Mouse (Mus musculus) kidney, postnatal 10 days (tissue): ENCODE measurements around the gene Olfr692.
"Not testable (repeated sequence)": the region's sequence is repeated elsewhere in the genome, so short reads cannot be mapped to it uniquely, and the experiment has no call there.

ENCODE experiments used
- DNase-seq: peaks from one replicate; pipeline ENCODE4 v3.0.0; 2021; ENCODE audit warnings: mixed read lengths

The Olfr692 gene

DNA sequence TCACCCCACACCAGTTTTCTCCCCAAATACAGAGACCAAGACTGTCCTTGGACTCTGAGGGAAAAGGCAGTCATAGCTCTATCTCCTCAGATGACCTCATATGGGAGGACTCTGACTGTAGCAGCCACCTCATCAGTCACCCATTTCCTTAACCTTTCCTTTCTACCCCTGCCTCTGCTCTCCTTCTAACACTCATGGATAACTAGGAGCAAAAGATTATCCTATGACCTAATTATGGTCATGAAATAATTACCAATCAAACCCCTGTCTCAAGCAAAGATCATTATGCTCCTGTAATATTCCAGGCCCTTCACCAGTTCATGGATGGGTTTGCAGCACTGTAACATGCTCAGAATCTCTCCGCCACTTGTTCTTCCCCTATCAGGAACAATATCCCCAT is at the start of gene Olfr692:
TSS of gene Olfr692 (plus strand) at position 301 of the 400 bp plus-strand sequence.
- no peak for DNase-seq

DNA sequence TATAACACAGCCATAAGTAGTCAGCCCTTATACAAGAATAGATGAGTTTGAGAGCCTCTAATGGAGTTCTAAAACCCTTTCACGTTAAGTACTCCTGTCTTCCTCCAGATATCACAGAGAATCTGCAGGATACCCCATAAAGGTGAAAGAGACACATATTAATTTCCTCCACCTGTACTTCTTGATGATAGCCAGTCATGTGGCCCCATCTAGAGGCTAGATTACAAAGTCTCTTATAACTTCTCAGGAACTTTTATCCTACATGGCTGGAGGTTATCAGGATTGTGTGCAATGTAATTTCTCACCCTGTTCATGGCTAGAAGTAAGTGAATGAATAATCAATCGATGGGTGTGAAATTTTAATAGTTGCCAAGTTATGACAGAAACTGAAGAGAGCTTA is 42.7 kb upstream of the Olfr692 start:
- no peak for DNase-seq

DNA sequence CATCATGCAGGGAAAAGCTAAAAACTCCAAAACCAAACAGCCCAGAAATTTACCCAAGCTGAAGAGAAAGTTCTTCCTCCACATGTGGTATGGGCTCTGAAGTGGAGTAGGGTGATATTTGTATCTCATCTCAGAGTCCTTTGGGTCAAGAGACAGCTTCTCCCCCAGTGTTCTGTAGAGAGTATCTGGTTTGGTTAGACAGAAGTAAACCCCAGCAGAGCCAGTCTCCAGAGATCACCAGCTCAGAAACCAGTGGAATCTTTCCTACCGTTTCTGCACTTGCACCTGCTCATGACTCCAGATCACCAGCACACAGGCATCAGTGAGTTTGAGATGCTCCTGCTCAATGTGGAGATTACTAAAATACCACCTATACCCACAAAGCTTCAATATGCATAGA is 34.0 kb upstream of the Olfr692 start, which contains the start of gene Olfr690:
TSS of gene Olfr690 (minus strand) at position 101 of the 400 bp plus-strand sequence.
- no peak for DNase-seq

DNA sequence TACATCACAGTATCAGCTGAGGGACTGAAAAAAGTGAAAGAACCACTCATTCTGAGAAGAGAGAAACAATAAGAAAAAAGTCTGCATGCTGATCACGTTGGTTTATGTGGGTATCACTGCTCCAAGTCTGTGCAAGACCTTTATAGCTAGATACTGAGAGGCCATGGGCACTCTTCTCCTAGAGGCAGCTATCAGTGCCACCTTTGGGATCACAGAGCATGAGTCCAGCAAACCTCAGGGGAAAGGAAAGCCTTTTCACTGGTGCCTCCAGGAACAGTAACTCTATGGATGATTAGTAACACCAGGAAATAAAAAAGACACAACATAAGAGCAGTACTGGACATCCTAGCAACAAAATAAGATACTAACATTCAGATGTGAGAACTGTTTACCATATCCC is 25.9 kb upstream of the Olfr692 start, which contains the start of gene Olfr691:
TSS of gene Olfr691 (minus strand) at position 101 of the 400 bp plus-strand sequence.
- DNase-seq: no peak

DNA sequence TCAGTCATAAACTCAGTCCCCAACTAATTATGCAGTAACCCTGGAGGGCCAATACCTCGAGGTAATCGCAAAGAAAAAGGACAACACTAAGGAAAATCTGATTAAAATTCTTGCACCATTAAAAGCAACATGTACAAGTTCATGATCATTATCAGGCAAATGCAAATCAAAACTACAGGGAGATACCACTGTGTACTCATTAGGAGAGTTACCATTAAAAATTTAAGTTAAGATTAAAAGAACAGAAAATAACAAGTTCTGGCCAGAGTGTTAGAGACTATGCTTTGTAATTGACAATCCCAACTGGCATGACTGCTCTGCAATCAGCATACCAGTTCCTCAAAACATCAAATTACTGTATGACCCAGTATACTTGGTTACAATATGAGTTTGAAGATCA is 25.3 kb upstream of the Olfr692 start:
- no peak for DNase-seq

DNA sequence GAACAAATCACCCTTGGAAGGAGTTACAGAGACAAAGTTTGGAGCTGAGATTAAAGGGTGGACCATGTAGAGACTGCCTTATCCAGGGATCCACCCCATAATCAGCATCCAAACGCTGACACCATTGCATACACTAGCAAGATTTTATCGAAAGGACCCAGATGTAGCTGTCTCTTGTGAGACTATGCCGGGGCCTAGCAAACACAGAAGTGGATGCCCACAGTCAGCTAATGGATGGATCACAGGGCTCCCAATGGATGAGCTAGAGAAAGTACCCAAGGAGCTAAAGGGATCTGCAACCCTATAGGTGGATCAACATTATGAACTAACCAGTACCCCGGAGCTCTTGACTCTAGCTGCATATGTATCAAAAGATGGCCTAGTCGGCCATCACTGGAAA is 12.0 kb upstream of the Olfr692 start:
- not testable (repeated sequence) for DNase-seq

DNA sequence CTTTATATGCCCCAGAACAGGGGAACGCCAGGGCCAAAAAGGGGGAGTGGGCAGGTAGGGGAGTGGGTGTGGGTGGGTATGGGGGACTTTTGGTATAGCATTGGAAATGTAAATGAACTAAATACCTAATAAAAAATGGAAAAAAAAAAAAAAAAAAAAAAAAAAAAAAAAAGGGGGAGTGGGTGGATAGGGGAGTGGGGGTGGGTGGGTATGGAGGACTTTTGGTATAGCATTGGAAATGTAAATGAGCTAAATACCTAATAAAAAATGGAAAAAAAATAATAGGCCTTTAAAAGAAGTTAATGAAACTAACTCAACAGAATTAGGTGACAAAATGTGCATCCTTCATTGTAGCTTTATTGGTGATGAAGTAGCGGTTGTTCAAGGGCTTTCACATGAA is 11.5 kb upstream of the Olfr692 start:
- not testable (repeated sequence) for DNase-seq

DNA sequence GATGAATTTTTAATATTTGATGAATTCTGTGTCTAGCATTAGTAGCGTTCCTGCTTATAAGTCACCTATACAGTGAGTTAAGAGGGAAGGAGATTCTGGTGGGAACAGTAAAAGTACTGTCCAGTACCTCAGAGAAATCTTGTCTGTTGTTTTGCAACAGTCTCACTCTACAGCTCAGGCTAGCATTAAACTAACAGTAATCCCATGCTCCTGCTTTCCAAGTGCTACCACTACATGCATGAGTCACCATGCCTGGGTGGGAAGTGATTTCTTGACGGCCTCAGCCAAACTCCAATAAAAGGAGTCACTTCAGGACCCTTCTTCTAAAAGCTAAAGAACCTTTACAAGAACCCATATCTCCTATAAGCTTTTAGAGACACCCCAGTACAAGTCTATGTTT is 6.3 kb upstream of the Olfr692 start:
- DNase-seq: no peak

DNA sequence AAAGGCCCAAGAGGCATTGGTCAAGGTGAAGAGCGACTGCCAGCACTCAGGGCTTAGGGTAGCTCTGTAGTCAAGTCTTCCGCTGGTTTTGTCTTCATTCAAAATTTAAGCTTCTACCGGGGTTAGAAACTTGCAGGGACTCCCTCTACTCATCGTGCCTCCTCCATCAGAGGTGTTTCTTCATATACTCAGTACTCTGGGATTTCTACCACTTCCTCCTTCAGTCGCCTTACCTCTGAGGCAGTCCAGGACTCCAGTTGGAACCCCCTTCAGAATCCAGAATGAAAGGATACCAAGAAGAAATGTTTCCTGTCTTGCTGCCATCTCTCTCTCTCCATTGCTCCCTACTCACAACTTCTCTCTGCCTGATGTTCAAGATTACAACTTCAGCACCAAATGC is 762 bp upstream of the Olfr692 start:
- DNase-seq: no peak

DNA sequence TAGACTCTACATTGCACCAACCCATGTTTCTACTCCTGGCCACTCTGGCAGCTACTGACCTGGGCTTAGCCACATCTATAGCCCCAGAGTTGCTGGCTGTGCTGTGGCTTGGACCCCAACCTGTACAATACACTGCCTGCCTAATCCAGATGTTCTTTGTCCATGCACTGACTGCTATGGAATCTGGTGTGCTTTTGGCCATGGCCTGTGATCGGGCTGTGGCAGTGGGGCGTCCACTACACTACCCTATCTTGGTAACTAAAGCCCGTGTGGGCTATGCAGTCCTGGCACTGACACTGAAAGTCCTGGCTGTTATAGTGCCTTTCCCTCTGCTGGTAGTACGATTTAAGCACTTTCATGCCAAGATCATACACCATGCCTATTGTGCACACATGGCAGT is 491 bp downstream of the Olfr692 start:
- DNase-seq: no peak

DNA sequence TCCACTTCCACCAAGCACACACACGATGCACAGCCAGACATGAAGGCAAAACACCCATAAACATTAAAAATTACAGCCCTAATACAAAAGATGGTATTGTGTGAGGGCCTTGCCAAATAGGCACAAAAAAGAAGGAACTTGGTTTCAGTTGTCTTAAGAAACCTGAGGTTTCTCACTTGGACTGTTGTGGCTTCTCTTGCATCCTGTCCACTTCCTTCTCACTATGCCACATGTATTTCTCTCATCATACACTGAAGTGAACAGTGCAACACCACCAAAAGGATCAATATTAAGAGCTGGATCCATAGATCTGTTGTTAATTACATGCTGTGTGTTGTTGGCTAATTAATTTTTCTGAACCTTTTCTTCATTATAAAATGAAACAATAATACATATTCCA is 4.9 kb downstream of the Olfr692 start:
- no peak for DNase-seq

DNA sequence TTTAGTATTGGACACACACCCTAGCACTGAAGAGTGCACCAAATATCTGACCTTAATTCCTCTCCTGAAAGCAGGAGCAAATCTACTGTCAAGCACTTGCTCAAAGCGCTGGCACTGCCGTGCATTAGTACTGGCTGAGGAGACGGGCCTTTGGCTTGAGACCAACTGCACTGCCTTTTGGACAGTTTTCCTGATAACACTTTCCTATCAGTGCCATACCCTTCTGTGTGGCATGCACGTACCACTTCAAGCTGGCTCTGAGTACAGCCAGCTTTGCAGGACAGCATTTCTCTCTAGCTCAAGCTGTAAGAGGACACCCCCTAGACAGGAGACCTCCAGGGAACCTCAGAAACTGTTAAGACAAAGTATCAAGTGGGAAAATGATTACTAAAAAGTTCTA is 5.5 kb downstream of the Olfr692 start:
- DNase-seq: no peak

DNA sequence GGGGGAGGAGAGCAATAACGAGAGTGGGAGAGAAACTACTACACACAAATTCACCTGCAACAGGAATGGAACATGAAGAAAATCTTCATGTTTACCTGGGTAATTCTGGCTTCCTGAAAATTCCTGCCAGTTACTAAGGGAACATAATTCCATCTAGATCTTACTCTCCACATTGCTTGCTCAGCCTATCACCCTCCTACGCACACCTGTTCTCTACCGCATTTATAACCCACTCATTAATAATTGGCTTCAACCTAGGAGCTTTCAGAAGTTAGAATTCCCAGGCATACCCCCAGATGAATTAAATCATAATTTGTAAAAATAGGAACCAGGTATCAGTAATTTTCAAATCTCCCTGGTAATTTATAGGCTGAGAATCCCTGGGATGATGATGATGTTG is 5.9 kb downstream of the Olfr692 start:
- no peak for DNase-seq

DNA sequence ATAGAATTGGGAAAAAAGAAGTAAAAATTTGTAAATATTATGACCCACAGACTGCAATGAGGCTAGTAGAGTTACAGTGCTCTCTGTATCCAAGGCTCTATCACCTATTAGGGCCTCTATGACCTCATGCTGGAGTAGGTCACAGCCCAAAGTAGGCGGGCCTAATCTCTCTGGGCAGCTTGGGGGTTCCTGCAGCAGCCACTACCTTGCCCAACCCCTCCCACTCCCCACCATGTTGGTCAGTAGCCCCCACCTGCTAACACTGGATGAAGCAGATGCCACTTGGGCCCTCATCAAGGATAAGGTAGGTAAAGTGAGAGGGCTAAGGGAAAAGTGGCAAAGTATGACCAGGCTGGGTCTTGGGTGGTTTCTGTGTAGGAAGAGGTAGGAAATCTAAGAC is 6.8 kb downstream of the Olfr692 start, which contains the start of gene Gm5901:
TSS of gene Gm5901 (plus strand) at position 173 of the 400 bp plus-strand sequence.
- no peak for DNase-seq

DNA sequence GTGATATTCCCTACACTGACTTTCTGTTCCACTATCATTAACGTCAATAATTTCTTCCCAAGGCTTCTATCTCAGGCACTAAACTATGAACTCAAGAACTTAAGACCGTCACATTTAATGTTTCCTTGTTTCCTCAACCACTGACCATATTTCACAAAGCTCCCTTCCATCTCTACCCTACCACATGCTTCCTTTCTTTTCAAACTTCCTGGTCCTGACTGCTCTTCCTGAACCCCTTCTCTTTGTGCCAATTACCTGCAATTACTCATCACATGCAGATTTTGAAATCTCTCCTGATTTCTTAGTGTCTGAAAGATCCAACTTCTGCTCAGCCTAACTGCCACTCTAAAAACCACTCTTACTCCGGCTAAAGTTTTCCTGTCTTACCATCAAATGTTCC is 12.3 kb downstream of the Olfr692 start:
- no peak for DNase-seq

DNA sequence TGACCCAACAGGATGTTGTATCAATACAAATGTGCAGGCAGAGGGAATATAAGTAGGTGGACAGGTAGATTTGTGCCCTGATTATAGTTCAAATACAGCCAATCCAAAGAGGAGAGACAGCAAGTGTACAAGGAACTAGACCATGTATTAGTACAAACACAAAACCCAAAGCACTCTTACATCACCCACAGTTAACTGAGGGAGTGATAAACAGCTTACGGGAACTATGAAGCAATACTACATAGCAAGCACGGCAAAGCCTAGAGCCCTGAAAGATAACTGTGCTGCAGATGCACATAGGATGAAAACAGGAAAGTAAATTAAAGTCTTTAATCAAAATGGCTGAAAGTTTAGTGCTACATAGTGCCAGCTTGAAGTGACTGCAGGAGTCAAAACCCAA is 19.7 kb downstream of the Olfr692 start:
- DNase-seq: no peak

DNA sequence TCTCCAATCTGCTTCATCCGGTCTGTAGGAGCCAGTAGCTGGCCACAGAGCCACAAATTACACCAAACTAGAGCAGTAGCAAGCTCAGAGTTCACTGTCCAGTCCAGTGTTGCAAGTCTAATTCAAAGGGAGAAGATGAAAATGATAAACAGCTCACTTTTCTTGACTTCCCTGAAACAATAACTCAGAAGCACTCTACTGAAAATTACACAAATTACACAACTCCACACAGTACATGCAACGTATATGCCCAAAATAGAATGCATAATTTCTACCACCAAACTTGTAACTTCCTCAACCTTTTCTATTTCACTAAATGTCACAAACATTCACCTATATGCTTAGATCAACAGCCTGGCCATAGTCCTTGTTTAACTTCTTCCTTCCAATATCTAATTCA is 22.2 kb downstream of the Olfr692 start:
- DNase-seq: no peak

DNA sequence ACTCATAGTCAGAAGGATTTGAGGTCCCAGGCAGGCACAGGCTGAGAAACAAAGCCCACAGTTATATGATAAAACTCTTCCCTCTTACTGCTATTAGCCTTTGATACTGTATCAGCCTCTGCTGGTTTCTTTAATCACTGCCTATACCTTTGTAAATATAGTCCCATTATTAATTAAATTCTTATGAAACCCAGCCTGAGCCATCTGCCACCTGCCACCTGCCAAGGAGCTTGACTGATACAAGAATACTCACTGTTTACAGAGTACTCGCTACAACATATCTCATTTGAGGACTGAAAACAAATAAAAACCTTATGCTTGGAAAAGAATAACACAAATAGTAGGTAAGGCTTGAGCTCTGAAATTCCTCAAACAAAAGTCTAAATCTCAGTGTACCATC is 26.6 kb downstream of the Olfr692 start:
- DNase-seq: no peak

DNA sequence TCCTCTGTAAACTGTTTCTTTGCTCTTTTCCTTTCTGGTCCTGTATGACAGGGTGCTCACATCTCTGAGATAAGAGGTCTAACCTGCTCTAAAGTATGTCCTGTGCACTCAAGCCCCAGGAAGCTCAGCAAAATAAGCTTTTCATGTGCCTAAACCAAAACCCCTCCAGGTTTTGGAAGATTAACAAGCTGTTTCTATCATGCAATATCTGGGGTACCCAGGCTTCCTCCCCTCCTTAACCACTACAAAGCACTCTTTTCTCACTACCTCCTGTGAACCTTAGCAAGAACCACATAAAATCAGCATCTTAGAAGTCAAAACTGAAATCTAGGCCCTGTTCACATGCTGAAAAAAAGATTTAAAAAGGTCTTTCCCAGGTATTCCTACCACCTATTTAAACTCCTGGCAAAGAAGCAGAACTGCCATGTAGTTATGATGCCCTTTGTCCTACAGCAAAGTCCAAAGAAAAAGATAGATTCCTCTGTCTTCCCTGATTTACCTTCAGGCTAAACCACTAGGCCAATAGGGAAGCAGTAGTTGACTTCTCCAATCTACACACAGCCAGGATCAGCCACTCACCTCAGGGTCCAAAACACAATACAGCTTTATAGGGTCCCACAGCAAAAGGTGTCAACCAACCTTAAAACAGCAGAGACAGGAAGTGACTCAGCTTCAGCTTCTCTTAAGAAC is 27.2 kb downstream of the Olfr692 start:
- no peak for DNase-seq

DNA sequence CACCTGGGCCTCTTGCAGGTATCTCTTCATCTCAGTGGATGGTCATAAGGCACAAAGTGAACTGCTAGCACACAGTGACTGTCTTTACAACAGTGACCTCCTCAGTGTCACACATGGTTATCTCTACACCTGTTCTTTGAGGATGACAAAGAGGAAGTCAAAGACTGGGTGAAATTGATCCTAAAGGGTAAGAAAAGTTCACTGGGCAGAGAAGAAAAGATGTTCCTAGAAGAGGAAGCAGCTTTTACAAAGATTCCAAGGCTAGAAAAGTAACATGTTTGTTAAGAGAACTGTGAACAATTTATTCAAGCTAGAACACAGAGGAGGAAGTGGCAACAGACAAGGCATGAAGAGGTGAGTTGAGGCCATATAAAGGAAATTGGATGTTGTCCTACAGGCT is 28.1 kb downstream of the Olfr692 start:
- no peak for DNase-seq

DNA sequence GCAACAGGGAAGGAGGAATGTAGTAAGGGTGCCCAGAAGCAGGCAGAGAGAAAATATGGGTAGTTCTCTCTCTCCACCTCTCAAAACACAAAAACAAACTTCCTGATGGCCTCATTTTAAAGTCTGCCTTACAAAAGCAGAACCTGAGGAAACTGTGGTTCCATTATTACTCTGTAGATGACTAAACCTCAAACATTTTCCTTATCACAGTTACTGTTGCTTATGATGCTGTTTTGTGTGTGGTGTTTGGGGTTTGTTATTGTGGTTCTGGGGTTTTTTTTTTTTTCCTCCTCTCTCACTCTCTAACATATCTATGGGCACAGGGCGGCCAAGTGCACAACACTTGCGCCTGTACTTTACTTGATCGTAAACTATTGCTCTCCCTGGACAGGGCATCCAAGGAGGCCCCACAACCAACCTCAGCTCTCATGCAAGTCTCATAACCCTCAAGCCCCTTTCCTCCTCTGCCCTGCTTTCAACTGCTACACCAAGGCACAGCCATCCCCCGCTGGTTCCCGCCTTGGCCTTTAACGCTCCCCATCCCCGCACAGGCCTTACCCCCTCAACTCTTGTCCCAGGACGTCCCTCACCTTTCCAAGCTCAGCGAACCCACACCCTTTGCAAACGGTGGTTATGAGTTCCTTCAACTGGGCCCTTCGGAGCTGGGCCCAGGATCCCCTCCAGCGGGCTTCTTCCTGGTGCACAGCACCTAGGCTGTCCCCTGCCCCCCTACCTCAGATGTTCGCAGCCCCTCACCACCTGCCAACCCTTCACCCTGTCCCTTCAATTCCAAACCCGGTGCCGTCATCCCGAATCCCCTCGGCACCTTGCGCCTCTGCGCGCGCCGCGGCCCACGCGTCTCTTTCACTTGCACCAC is 31.3 kb downstream of the Olfr692 start:
- DNase-seq: no peak

DNA sequence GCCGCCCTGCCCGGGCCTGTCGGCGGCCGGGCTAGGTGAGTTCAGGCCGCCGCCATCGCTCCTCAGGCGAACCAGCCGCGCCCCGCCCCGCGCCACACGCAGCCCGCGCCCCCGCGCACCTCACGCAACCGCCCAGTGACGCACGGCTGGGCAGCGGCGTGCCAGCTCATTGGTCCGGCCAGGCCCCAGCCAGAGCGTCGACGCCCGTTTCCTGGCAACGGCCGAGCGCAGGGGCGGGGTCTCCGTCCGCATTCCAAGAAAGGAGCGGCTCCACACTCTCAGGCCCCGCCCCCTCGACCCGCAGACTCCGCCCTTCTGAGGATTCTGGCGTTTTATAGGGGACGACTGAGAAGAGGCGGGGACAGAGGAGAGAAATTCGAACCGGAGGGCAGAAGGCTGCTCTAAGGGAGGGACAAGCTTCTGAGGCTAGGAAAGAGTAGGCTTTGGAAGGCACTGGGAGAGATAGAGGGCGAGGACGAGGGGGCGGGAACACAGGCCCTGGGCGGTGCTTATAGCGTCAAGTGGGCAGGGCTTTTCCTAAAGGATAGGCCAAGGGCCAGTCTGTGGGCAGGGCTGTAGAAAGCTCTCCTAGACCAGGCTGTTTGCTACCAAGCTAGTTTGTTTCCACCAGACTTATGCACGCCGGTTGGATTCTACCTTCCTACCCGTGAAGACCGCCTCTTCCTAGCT is 32.0 kb downstream of the Olfr692 start, which contains the start of gene Fam160a2:
TSS of gene Fam160a2 (minus strand) at position 120 of the 690 bp plus-strand sequence.
- peak; percentile 100 for DNase-seq

DNA sequence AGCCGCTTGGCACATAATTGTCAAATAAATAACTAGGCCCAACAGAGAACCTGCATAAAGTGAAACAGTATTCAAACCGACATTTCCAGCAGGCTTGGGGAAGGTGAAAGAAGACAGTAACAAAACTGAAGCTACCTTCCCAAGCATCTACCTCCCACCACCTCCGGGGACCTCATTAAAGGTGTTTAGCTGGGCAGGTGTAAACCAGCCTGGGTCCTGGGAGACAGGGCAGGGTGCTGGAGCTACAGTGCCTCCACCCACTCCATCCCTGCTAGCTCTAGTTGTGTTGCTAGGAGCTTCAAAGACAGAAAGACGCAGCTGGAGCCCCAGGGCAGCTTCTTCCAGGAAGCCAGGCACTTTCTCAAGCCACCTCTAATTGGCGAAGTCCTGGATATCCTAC is 36.2 kb downstream of the Olfr692 start, which contains the start of gene Cnga4:
TSS of gene Cnga4 (plus strand) at position 301 of the 400 bp plus-strand sequence.
- DNase-seq: no peak
